Mouse (Mus musculus) adipocyte (in vitro differentiated cells): ENCODE data around the gene Sipa1l1.
A peak's percentile ranks its signal among the peaks of the same experiment; 100 is the strongest.

Experiments
- DNase-seq: peaks from one replicate; pipeline ENCODE4 v3.0.0-alpha.2; 2016; ENCODE audit warnings: low spot score

Gene Sipa1l1

DNA sequence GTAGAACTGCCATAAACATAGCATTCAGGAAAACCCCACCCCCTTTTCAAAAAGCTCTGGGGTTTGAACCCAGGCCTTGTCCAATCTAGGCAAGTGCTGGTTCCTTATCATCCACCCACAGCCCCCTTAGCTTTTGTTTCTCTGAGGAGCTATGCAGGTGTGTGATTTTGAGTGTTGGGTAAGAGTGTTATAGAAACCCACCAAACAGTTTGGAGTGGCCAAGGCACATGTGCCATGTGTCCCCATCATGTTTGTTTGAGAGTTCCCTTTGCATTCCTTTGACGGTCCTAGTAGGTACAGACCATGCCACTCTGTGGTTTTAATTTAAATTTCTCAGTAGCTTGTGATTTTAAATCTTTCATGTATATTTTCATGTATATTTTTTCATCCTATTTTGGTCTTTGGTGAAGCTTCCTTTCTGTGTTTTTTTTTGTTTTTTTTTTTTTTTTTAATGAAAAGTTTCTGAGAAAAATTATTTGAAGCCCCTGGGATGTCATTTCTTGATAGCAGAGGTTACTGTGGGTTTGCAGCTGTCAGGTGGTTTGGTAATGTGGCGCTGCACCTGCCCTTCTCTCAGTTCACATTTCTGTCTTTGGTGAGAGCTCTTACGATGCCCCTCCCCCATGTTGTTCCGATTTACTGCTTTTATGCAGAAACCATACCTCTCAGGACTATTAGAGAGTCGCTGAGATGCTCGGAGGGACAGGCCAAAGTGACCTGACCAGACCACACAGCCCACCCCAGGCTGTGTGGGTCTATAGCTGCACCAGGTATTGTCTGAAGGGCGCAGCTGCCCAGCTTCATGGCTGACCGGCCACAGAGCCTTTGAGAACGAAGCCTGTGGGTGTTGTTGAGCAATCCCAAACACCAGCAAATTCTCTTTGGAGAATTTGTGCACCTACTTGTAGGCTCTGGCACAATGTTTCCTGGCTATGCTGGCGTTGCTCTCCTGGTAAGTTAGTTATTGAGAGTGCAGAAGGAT is 126.1 kb downstream of the Sipa1l1 start:
- DNase-seq: no peak

DNA sequence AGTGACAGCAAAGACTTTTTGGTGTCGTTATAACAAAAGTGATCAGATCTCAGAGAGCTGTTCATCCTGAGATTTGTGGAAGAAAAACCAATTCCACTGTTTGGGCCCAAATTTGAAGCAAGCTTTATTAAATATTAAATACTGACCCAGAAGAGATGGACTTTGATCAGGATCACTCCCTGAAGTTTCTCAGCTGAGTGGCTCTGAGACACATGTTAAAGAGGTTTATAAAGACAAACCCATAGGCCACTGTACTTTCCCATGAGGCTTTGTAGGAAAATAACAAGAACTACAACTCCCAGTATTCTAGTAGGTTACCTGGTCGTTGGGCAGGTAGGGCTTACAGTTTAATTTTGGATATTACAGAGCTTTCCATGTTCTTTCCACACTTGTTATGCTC is 127.2 kb downstream of the Sipa1l1 start:
- no peak for DNase-seq

DNA sequence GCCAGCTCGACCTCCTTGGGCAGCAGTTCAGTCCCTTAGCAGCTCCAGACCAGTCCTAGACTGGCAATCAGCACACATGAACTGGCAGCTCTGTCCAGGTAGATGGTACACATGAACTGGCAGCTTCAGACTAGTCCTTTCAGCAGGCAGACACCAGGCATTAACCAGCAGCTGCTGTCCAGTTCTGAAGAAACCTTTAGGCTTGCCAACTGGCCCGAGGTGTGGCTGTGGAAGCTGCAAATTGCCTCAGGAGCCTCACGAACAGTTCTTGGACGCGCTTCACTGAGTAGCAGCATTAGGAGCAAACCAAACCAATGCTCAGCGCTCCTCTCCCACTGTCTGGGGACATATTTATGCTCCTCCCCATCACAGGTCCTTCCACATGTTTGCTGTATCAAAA is 128.1 kb downstream of the Sipa1l1 start:
- DNase-seq: no peak

DNA sequence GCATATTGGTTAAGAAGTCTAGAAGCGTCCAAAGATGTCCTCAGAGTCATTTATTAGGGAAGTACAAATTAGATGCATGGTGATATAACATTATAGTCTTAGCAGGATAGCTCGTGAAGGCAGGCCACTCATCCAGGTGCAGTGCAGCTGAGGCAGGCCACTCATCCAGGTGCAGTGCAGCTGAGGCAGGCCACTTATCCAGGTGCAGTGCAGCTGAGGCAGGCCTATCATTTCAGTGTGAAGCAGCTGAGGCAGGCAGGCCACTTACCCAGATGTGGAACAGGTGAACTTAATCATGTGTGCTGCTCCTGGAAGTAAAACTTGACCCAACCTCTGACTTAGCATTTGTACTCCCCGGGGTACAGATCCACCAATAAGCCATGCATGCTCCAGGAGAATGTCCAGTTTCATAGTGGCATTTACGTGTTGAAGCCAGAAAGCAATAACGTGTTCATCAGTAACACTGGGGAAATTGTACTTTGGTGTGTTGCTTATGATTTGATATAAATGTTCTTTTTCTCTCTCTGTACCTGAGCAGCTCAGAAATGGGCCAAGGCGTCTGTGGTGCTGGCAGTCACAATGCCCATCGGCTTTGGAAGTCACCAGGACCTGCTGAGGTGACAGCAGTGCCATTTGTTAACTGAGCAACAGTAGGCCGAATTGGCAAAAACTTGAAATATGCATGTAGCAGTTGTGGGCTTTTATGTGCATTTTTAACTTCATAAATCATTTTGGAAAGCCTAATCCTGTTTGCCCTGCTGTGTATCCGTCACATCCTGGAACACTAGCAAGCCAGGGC is 129.7 kb downstream of the Sipa1l1 start:
- DNase-seq: no peak

DNA sequence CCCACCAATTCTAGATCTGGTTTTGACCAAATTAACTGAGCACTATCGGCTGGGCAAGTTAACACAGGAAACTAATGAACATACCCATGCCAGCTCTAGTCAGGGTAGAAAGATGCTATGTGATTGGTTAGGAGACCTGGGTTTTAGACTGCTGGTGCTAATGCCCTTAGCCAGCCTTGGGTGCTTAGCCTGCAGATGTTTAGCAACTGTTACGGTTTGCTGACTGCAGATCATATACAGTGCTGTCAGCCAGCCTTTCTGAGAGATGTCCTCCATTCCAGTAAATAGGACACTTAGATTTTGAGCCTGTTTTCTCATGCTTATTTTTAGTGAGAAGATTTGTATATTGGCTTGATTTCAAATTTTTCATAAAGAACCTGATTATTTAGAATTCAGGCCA is 135.0 kb downstream of the Sipa1l1 start:
- no peak for DNase-seq

DNA sequence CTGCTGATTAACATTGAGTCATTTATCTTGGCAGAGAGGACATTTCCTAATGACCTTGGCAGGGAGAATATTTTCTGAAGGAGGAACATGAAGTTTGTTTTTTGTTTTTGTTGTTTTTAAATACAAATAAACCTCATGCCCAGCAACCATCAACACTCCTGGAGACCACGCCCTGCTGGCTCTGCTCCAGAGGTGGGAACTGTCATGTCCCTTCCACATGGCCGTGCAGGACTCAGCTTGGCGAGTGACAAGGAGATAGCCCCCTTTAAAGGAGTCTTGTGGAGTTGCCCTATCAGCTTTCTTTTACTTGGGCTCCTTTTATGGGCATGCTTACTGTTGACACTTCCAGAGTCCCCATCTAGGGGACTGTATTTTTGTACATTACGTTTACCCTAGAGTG is 136.9 kb downstream of the Sipa1l1 start:
- DNase-seq: no peak

DNA sequence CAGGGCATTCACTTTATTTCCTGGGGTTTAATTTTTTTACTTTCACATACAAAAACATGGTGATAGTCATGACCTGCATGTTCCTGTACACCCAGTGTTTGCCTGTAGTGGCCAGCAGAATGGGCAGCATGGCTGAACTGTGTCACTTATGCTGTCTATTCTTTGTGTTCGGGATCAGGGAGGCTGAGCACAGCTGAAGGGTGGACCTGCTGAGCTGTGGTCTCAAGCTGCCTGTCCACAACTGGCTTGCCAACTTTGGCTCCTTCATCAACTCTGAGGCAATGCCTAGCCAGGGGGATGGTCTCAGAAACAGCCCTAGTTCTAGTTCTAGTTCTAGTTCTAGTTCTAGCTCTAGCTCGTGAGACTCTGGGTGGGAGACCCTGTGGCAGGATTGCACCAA is 142.5 kb downstream of the Sipa1l1 start:
- no peak for DNase-seq

DNA sequence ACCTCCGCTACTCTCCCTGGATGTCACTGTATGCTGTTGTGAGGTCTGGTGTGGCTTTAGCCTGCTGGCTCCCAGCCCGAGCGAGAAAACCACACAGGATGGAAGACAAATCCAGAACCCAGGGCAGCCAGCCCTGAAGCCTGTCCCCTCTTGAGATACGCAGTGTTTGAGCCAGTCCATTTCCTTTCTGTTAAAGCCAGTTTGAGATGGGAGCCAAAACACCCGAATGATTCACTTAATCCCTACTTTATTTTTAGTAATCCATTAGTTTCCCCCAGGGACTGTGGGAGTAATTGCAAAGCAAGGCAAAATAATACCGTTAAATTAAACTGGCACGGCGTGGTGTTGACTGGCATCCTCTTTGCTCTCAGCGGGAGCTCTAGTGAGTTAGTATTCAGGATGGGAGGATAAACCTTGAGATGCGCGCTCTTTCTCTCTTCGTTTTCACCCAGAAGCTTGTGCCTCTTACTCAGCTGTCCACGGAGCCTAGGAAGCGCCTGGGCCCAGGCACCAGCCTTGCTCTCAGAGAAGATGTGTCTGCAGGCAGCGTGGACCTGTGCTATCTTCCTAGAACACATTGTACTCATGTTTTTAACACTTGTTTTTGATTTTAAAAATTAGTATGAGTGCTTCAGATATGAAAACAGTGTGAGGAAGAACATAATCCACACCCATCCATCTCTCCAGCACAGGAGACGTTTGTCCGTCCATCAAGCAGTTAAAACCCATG is 143.1 kb downstream of the Sipa1l1 start:
- DNase-seq: peak; percentile 30

DNA sequence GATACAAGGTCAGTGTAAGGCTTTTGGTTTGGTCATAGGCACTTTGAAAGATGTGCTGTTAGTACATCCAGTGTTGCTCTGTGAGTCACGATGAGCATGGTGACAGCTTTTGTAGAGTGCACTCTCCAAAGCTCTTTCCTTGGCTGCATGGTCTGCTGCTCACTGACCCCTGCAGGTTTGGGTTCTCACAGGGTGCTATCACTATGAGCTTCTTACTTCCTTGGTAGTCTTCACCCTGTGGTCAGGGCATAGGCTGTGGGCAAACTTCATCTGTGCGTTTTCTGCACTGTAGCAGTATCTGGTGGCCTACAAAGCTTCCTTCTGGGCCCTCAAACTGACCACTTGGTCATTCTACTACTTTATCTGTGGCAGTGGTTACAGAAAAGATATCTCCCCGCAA is 144.0 kb downstream of the Sipa1l1 start:
- DNase-seq: no peak

DNA sequence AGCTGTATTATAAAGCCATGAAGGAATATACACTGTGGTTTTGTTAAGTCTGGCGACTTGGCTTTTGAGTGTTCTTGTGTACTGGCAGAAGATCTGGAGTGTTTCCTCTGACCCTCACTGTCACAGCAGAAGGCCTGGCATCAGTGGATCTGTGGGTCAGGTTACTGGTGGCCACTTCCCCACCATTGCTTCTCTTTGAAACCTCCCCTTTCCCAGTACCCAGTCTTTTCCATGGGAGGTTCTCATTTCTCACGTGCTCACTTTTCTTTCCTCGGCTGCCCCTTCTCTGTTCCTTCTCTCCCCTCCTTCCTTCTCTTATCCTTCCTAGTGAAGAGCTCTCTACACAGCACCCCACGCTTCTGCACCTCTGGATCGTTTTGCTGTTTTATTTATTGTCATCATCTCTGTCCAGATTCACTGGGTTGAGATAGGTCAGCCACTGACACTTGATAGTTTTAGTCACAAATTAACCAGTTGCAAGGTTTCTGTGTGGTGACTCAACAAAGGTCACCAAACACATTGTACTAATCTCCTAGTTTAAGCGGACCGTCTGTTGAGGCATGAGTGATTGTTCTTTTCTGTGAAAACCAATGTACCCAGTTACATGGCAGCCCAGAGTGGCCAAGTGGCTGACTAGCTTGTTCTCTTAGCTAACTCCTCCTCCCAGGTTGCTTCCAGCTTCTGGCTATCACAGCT is 150.5 kb downstream of the Sipa1l1 start:
- no peak for DNase-seq

DNA sequence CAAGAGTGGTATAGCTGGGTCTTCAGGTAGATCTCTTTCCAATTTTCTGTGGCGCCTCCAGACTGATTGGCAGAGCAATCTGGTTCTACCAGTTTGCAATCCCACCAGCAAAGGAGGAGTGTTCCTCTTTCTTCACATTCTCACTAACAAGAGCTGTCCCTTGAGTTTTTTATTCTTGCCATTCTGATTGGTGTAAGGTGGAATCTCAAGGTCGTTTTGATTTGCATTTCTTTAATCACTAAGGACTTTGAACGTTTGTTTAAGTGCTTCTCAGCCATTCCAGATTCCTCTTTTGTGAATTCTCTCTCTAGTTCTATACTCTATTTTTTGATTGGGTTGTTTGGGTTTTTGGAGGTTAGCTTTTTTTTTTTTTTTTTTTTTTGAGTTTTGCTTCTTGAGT is 151.1 kb downstream of the Sipa1l1 start:
- DNase-seq: no peak

DNA sequence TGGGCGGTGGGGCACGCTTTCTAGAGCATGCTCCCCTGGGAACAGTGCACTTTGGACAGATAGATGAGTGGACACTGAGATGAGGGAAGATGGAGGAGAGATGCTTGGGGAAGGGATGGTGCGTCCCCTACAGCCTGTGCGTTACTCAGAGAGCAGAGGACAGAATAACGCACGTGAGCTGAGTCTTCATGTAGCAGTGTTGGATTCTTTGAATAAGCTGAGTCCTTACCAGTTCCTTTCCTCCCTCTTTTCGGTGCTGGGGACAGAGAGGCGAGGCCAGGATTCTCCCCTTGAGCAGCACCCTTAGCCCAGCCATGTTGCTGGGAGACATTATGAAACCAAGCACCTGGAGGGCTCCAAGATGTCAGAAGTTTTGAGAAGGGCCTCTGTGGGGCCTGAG is 152.3 kb downstream of the Sipa1l1 start:
- no peak for DNase-seq

DNA sequence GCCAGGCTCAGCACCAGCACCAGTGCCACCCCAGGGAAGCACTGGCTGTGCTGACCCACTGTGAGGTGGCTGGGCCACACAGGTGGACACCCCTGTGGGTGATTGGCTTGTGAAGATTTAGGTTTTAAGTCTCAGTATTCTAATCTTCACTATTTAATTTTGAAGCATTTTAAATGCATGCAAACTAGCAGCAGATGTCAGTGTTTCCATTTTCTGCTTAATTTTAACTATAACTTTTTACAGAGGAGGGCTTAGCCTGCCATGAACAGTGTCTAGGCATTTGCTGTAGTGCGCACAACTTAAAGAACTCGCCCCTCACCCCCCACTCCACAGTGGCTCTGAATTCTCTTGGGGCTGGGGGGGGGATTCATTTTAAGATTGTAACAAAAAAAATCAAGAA is 152.7 kb downstream of the Sipa1l1 start:
- no peak for DNase-seq

DNA sequence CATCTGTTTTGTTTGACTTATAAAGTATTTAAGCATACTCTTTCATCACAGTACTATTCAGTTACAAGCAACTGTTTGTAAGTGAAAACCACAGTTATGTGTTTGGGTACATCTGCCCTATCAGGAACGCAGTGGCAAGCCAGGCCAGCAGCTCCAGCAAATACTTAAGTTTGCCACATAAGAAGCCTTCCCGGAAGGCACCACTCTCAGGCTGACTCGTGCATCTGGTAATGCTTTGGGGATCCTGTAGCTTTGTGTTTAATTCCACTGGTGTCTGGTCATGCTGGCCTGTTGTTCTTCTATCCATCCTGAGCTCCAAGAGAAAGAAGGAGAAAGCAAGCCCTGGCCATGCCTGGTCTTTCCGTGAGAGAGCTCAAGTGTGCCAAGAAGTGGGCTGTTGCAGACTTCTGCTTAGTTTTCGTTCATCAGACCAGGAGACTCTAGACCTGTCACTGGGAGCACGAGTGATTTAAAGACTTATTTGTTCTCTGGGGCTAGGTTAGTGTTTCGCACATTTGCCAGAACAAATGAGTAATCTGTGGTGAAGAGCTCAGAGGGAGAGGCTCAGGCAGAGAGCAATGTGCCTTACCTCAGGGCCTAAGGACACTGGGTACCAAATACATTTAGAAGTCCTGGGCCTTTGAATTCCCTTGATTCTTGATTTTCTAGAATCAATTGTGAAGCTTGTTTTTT is 153.8 kb downstream of the Sipa1l1 start:
- peak; percentile 37 for DNase-seq

DNA sequence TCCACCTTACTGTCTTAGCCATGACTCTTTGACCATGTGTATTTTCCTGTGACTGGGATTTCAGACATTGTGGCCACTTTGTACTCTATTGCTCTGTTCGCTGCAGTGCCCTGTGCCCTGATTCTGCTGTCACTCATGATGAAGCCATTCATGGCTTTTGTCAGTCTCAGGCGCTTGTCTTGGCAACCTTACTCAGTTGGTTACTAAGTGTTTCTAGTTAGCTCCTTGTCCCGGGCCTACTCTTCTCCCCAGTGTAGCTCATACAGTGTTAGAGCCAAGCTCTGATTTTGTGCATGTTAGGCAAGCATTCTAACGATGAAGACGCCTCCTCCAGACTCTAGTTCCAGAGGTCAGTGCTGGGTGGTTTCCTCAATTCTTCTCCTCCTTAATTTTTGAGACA is 155.5 kb downstream of the Sipa1l1 start:
- peak; percentile 81 for DNase-seq

DNA sequence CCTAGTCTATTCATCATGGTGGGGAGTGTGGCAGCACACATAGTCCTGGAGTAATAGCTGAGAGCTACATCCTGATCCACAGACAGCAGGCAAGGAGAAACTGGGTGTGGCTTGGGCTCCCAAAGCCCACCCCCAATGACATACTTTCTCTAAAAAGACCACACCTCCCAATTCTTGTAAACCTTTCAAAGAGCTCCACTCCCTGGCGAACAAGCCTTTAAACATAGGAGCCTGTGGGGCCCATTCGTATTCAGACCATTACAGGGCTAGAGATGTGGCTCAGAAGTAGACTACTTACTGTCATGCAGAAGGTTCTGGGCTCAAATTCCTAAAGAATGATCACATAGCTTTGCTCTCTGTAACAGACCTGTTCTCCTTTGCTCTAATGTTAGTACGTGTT is 156.4 kb downstream of the Sipa1l1 start:
- DNase-seq: no peak

DNA sequence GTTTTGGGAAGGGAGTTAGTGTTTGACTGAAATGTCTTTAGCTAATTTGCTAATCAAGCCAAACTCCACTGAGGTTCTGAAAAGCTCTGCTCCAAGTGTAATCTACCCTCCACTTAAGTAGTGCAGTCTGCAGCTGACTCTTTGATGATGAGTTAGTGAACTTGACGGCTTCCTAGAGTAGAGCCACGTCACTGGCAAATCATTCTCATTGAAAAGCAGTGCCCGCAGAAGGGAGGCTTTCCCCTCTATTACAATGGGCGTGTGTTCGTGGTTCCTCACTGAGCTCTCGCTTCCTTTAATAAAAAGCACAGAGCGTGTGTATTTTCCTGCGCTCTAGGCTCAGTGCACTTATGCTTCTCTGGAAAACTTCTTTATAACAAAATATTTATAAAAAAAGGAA is 157.3 kb downstream of the Sipa1l1 start:
- DNase-seq: no peak

DNA sequence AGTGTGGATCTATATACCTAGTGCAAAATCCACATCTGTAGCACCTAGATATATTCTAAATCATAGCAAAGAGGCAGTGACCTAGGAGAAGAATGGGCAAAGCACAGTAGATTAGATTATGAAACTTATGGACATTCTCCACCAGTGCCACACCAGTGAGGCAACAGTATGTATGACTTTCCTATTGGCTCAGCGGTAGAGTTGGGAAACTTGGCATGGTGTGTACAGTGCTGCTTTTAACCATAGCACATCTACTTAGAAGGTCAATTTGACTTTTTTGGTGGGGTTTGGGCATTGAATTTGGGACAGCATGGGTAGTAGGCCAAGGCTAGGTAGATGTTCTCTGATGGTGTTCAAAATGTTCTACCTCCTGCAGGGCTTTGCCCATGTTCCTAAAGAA is 159.0 kb downstream of the Sipa1l1 start:
- peak; percentile 58 for DNase-seq

DNA sequence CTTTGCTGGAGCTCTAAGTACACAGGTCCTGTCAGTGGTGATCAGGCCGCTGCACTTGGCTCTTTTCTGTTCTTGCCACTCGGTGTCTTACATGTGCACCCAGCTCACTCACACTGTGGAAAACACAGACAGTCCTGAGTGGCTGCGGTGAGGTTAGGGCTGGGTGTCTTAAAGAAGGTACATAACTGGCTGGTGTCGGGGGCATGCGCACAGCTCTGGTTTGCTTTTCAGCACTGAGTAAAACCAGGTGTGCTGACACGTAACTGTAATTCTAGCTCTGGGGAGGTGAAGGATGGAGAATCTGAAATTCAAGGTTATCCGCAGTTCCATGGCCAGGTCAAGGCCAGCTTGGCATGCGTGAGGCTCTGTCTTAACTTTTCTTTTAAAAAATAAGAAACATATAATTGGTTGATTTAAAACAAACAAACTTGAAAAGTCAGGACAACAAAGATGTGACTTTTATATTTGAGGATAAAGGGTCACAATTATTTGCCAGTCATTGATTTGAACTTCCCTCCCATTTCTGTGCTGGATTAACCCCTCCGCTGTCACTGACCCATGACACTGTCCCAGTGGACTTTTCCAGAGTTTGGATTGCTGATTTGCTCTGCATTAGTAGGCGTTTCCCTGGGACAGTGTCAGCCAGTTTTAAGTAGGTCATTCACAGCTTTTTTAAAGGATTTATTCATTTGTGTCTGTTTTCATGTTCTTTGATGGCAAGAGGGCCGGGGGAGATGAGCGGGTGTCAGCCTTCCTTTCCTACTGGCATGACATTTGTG is 163.9 kb downstream of the Sipa1l1 start:
- DNase-seq: no peak

DNA sequence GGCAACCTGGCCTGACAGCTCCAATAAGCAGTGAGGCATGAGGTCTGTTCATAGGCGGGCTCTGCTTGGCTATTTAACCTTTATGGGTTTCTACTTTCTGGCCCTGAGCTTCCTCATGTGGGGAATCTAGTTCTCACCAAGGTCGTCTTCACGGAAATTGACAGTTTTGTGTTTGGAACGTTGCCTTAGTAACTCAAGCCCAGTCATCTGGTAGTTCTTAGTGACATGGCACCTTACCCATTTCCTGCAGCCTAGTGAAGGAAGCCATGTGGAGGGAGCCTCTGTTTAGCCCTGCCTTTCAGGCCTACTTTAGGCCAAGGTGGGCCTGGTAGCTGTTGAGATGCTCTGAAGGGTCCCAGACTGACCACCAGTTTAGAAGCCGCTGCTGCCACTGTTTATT is 164.9 kb downstream of the Sipa1l1 start:
- DNase-seq: peak; percentile 37
